Mouse (Mus musculus): ENCODE data around the gene Lamc3.

Lamc3 gene

DNA sequence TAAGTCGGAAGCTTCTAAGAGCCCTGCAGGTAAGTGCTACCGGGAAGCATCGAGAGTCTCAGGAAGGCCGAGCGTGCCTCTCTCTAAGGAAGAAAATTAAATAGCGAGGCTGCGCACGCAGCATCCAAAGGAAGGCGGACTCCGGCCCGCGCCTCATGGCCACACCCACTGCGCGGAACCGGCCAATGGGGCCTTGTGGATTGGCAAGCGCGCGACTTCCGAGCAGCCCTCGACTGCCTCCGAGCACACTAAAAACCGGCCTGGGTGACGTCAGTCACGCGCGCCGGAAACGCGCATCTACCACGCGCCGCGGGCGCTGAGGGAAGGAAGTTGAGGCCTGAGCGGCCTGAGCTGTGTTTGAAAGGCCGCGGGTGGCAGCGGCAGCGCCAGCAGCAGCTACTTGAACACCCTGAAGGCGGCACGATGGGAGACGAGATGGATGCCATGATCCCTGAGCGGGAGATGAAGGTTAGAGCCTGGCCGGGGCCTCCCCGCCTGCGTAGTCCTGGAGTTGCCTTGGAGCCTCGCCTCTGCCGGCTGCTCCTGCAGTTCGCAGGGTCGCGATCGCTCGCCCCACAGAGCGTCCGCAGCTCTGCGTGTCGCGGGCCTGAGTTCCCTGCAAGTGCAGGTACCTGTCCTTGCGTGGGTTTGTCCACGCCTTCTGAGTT is 87.2 kb downstream of the Lamc3 start, which contains the start of gene Nup214:
TSS of gene Nup214 (plus strand) at position 296 of the 668 bp plus-strand sequence.
- peak; percentile 99 for DNase-seq (ENCODE audit: low read depth, low spot score)

DNA sequence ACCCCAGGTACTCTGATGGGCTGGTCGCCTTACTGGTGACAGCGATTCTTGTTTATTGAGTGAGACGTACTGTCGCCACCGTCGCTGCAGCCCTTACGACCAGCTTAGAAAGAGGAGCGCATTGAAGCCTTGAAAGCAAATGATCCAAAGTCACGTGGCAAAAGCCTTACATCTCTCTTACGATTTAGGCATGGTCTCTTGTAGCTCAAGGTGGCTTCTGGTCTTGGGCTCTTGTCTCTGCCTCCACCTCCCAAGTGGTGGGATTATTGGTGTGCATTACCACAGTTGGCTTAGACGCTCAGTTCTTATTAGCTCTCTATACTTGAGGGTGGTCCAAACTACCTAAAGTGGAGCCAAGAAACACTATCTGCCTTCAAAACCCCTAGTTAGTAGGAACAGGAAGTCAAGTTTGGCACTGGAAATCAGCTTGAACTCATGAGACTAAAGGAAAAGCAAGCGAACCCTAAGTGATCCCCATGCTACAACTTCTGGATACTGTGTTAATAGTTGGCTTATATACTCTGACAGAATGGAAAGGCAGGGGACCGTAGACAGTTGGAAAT is 87.8 kb downstream of the Lamc3 start:
- peak; percentile 33 for DNase-seq (ENCODE audit: low read depth, low spot score)

DNA sequence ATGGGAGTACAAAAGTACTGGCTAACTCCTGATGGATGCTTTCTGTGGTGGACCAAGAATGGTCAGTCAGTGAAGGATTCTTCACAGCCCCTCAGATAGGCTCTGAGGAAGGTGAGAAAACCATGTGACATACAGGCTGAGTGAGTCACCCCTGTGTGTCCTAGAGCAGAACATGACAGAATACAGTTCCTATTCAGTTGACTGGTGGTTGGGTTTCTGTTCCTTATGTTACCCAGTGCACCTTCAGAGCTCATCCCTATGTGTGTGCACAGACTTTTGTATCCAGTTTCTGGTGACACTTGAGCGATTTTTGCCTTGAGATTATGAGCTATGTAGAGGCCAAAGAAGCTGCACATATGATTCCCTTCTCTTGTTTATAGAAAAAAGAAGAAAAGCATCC is 100.7 kb downstream of the Lamc3 start:
- DNase-seq (ENCODE audit: low read depth, low spot score), result peak; percentile 48

DNA sequence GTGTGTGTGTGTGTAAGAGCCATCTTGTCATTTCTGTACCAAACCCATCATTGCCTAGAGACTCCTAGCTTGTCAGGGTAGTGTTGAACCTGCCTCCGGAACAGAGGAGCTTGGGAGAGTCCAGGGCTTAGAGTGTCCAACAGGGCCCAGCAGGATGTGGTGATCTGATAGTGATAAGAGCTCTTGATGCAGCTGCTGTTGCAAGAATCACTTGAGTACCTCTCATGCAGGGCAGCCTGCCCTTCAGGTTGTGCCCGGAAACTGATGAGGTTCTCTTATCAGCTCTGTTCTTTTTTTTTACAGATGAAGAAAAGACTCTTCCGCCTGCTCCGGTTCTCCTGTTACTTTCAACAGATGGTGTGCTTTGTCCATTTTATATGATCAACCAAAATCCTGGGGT is 103.9 kb downstream of the Lamc3 start:
- DNase-seq (ENCODE audit: low read depth, low spot score), result no peak

DNA sequence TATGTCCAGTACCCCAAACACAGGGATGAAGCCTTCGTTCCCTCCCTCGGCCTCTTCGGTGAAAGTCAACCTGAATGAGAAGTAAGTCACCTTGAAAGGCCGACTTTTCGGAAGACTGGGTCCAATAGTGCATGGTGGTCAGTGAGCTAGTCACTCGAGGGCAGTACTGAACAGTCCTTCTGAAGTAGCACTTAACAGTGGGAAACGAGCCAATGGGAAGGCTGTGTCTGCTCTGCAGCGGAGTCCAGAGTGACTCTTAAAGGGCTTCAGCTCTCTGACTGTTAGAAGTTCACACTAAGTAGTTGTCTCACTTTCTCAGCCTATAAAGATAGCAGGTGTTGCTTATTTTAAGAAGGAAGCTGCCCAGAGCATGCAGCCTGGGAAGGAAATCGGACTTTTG is 107.8 kb downstream of the Lamc3 start:
- DNase-seq (ENCODE audit: low read depth, low spot score), result no peak

DNA sequence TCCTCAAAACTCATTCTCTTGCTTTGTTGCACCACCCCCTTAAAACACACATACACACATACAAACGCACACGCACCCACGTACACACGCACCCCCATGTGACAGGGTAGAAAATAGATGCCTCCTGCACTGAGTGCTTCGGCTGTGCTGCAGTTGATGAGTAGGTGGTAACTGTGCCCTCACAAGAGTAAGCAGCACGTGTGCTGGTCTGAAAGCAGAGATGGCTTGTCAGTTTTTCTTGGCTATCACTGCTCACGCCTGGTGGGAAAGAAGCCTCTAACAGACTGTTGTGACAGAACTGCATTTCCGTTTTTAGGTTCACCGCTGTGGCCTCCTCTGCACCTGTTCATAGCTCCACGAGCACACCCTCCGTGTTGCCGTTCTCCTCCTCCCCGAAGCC is 109.0 kb downstream of the Lamc3 start:
- DNase-seq (ENCODE audit: low read depth, low spot score), result no peak
